Mouse (Mus musculus) frontal cortex, postnatal 25 days (tissue): ENCODE measurements around the gene Wdtc1.
A peak's percentile ranks its signal among the peaks of the same experiment; 100 is the strongest.

Experiments
- DNase-seq, 2 experiments: peaks; one replicate each; pipeline ENCODE4 v3.0.0; 2022; ENCODE audit warnings: low spot score in 2 of 2

The Wdtc1 gene

DNA sequence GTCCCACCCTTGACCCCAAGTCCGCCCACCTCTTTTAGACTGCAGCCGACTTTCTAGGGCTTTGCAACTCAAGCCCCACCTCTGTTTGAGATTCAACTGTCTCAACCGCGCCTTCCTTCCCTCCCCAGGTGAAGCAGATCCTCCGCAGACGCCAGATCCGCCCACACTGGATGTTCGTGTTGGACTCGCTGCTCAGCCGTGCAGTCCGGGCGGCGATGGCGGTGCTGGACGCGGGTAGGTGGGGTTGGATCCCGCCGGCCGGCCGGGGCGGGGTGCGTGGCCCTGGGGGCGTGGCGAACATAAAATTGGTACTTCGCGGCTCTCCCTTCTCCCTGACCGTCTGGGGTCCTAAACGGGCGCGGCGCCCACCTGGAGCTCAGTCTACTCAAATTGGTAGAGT is 102.1 kb downstream of the Wdtc1 start:
- no peak for DNase-seq

DNA sequence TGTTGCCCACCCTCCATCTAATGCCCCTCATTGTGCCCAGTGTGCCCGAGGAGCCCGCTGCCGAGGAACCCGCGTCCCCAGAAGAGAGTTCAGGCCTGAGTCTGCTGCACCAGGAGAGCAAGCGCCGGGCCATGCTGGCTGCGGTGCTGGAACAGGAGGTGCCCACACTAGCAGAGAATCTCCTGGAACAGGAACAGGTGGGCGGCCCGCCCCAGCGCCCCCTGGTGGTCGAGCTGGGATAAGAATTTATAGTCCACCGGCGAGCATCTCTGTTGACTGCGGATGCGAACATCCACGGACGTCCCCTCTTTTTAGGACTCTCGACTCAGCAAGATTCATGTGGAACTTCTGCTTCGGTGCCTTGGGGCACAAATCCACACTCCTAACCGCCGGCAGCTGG is 102.7 kb downstream of the Wdtc1 start:
- DNase-seq: peak; percentile 70 to 75

DNA sequence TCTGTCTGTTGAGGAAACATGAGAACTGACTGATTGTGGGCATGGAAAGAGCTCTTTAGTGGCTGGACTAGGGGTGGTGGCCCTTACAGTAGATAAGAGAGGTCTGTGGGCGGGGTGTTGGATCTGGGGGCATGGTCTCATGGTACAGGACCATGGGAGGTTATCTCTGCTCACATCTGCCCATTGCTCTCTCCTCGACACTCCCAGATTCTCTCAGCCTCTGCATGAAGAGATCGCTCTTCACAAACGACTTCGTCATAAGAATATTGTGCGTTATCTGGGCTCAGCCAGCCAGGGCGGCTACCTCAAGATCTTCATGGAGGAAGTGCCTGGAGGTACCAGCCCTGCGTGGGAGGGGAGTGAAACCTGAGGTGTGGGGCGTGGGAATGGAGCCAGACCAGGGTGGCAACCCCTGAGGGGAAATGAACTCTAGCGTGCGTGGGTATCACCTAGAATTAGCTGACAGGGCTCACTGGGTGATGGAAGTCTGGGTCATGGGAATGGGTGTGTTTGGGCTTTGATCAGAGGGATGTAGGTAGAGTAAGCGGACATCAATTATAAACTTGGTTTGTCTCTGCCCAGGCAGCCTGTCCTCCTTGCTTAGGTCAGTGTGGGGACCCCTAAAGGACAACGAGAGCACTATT is 105.4 kb downstream of the Wdtc1 start:
- no peak for DNase-seq

DNA sequence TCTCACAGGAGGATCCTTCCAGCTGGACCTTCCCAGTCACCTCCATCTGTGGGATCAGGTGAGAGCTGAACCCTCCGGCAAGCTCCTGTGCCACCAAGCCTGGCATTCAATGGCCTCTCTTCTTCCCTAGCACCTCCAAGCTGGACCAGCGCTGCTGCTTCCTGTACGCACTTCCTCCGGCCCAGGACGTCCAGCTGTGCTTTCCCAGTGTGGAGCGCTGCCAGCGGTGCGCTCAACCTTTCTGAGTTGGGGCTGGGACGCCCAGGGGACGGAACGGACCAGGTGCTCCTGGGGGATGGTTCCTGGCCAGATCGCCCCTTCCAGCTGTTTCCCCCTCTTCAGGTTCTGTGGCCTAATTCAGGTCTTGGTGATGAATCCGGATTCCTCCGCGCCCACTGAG is 106.2 kb downstream of the Wdtc1 start:
- DNase-seq: no peak

DNA sequence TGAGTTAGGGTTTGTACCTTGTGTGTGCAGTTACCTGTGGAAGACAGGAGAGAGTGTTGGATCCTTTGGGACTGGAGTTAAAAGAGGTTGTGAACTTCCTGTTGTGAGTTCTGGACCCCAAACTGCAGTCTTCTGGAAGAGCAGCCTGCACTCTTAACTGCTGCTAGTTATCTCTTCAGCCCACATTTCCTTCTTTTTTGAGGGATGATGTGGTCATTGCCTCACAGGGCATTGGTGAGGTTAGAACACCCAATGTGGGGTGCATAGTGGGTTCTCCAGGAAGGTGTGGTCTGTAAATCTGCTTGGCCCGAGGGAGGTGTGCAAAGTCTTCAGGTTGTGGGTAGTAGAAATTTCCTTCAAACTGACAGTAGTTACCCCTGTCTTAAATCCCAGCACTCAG is 109.0 kb downstream of the Wdtc1 start:
- no peak for DNase-seq

DNA sequence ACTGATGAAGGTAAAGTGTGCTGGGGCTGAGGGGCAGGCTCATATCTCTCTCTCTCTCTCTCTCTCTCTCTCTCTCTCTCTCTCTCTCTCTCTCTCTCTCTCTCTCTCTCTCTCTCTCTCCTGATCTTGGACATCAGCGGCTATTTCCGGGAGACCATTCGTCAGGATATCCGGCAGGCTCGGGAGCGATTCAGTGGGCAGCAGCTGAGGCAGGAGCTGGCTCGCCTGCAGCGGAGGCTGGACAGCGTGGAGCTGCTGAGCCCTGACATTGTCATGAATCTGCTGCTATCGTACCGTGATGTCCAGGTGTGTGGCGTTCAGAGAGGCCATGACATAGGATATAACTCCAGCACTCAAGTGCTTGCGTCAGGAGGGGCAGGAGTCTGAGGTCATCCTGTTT is 109.7 kb downstream of the Wdtc1 start:
- DNase-seq: no peak

DNA sequence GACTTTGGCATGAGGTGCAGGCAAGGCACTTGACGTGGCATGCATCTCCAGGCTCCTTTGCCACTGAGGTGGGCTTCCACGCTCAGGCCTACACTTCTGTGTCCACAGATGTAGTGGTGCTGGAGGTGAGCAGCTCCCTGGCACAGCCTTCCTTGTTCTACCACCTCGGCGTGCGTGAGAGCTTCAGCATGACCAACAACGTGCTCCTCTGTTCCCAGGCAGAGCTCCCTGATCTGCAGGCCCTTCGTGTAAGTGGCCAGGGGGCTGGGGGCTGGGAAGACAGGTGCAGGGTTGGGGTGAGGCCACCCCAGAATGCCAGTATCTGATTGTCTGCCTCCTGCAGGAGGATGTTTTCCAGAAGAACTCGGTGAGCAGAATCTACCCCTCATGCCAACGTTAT is 110.6 kb downstream of the Wdtc1 start:
- no peak for DNase-seq
